Mouse (Mus musculus) stomach, postnatal 0 days (tissue): ENCODE results near the gene Dagla.

Experiments
- CTCF ChIP-seq: IDR thresholded peaks from 2 replicates; pipeline ENCODE4 v1.5.1; 2016; ENCODE audit warnings: antibody characterized with exemption, low read depth, mild to moderate bottlenecking, moderate library complexity
- EP300 ChIP-seq: optimal IDR thresholded peaks from 2 replicates; pipeline ENCODE3; 2016; ENCODE audit warnings: antibody characterized with exemption

GRCm38 (mm10) chr19:10290153-10290945 lies 14.3 kb downstream of the Dagla start:
- TF ChIP-seq CTCF, result no peak
- TF ChIP-seq EP300, result no peak
